Comparison of ENCODE assay signal across 8 mouse cellular contexts in the genomic region with DNA sequence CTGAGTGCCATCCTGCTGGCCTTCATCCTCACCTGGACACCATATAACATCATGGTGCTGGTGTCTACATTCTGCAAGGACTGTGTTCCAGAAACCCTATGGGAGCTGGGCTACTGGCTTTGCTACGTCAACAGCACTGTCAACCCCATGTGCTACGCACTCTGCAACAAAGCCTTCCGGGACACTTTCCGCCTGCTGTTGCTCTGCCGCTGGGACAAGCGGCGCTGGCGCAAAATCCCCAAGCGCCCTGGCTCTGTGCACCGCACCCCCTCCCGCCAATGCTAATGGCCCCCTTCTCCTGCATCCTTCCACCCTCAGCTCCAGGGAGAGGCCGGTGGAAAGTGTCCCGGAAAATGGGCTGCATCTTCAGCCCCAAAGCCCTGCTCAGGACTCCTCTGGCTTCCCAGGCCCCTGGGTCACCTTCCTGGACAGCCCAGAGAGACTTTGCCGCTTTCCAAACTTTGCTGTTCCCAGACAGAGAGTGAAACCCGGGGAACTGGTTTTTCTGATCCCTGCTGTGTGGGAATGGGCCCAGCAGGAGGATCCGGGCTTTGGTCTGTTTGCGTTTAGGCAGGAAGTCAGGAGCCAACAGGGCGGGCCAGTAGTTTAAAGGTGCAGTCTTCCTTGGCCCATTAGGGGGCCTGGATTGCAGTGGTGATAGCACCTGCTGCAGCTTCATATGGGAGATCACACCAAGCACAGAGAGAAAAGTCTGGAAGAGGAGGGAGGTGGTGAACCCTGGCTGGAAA. TPM values are rescaled to one million over a fixed set of nuclear protein-coding genes. Genes with fewer than 3 reads are reported as not detected.
DNase-seq lines count a peak whose midpoint lies in the region; ATAC-seq and TF ChIP-seq lines count a peak whose summit lies in the region.

No protein-coding gene starts in this region.

- WGBS in midbrain, embryonic 15.5 days = 30% methylated on average over 18 of the region's 18 CpGs
- WGBS in midbrain, embryonic 14.5 days = 33% methylated on average over 18 of the region's 18 CpGs
- 31% methylated on average over 18 of the region's 18 CpGs for WGBS in heart, embryonic 16.5 days
- 24% methylated on average over 16 of the region's 18 CpGs for WGBS in limb, embryonic 14.5 days
- 19% methylated on average over 18 of the region's 18 CpGs for WGBS in stomach, embryonic 16.5 days

- no peak for TF ChIP-seq POLR2A in limb, embryonic 14.5 days (IDR thresholded peaks at IDR 0.05; ENCODE audit: borderline replicate concordance, extremely low read depth, insufficient read depth, insufficient read length)

- H3K4me1 ChIP-seq in midbrain, embryonic 15.5 days = no peaks in the 10 kb centered on the region
- no peaks in the 10 kb centered on the region for H3K4me1 ChIP-seq in midbrain, embryonic 14.5 days (ENCODE audit: control insufficient read depth, insufficient read depth, low read length)
- 0 out of 2 replicates have a peak, but pooled peaks cover 3% of the 10 kb centered on the region for H3K4me1 ChIP-seq in heart, embryonic 16.5 days (ENCODE audit: control insufficient read depth, insufficient read depth, low read length)
- no peaks in the 10 kb centered on the region; the same call in 1 of the 2 replicates for H3K4me1 ChIP-seq in limb, embryonic 14.5 days (ENCODE audit: control insufficient read depth, insufficient read depth, low read length)
- peaks cover 18% of the 10 kb centered on the region for H3K4me1 ChIP-seq in stomach, embryonic 16.5 days (ENCODE audit: control insufficient read depth, insufficient read depth, low read length)

- H3K27me3 ChIP-seq in midbrain, embryonic 15.5 days (replicated peaks) = no peaks in the 10 kb centered on the region
- H3K27me3 ChIP-seq in midbrain, embryonic 14.5 days (ENCODE audit: control insufficient read depth, insufficient read depth, low read length) = no peaks in the 10 kb centered on the region
- no peaks in the 10 kb centered on the region for H3K27me3 ChIP-seq in heart, embryonic 16.5 days (ENCODE audit: control insufficient read depth, insufficient read depth, low read length)
- H3K27me3 ChIP-seq in limb, embryonic 14.5 days (ENCODE audit: control insufficient read depth, insufficient read depth, low read length) = no peaks in the 10 kb centered on the region
- no peaks in the 10 kb centered on the region for H3K27me3 ChIP-seq in stomach, embryonic 16.5 days (ENCODE audit: control insufficient read depth, insufficient read depth, low read length)

- H3K36me3 ChIP-seq in midbrain, embryonic 15.5 days (replicated peaks) = no peaks in the 10 kb centered on the region
- no peaks in the 10 kb centered on the region for H3K36me3 ChIP-seq in midbrain, embryonic 14.5 days (ENCODE audit: control insufficient read depth, insufficient read depth, low read length)
- H3K36me3 ChIP-seq in heart, embryonic 16.5 days (ENCODE audit: control insufficient read depth, insufficient read depth) = no peaks in the 10 kb centered on the region
- H3K36me3 ChIP-seq in limb, embryonic 14.5 days (ENCODE audit: control insufficient read depth, insufficient read depth, low read length) = no peaks in the 10 kb centered on the region
- no peaks in the 10 kb centered on the region for H3K36me3 ChIP-seq in stomach, embryonic 16.5 days (ENCODE audit: control insufficient read depth, insufficient read depth, low read length)

- no peak for ATAC-seq in midbrain, embryonic 15.5 days (replicated peaks)
- no peak for ATAC-seq in midbrain, embryonic 14.5 days (ENCODE audit: low FRiP score, low TSS enrichment)
- no peak; the same call in 1 of the 2 replicates for ATAC-seq in heart, embryonic 16.5 days (replicated peaks; ENCODE audit: extremely low read depth, insufficient read depth, low FRiP score)
- ATAC-seq in limb, embryonic 14.5 days (ENCODE audit: low FRiP score, low read depth) = no peak
- ATAC-seq in stomach, embryonic 16.5 days (ENCODE audit: insufficient read depth, low FRiP score) = peak; percentile 83
- no peak for ATAC-seq in erythroblast, adult 5-6 weeks (replicated peaks; ENCODE audit: low FRiP score, poor library complexity, severe bottlenecking)

- DNase-seq in midbrain, embryonic 14.5 days = no peak
- peak; percentile 42 for DNase-seq in limb, embryonic 14.5 days (ENCODE audit: low spot score)
- DNase-seq in layer of hippocampus, adult 9-10 months (ENCODE audit: low spot score) = no peak
- no peak for DNase-seq in ovary, adult 18-20 months (ENCODE audit: low spot score)

- no peak overlapping the region for H3K4me2 ChIP-seq in midbrain, embryonic 15.5 days
- no peak overlapping the region for H3K4me2 ChIP-seq in midbrain, embryonic 14.5 days (ENCODE audit: low read length)
- peak overlapping the region; percentile 42; the same call in 1 of the 2 replicates for H3K4me2 ChIP-seq in heart, embryonic 16.5 days (ENCODE audit: low read depth, low read length)
- 0 out of 2 replicates have a peak overlapping the region, but pooled peaks have one; percentile 8 for H3K4me2 ChIP-seq in limb, embryonic 14.5 days (replicated peaks; ENCODE audit: low read depth, low read length, severe bottlenecking)
- H3K4me2 ChIP-seq in stomach, embryonic 16.5 days (ENCODE audit: low read depth, low read length) = peak overlapping the region; percentile 42

- no peak overlapping the region for H3K9ac ChIP-seq in midbrain, embryonic 15.5 days
- H3K9ac ChIP-seq in midbrain, embryonic 14.5 days (replicated peaks; ENCODE audit: low read length) = no peak overlapping the region
- peak overlapping the region; percentile 12; the same call in 1 of the 2 replicates for H3K9ac ChIP-seq in heart, embryonic 16.5 days (ENCODE audit: low read length)
- H3K9ac ChIP-seq in limb, embryonic 14.5 days (ENCODE audit: low read depth, low read length, severe bottlenecking) = 0 out of 2 replicates have a peak overlapping the region, but pooled peaks have one; percentile 12
- H3K9ac ChIP-seq in stomach, embryonic 16.5 days (ENCODE audit: low read length) = peak overlapping the region; percentile 66

- H3K27ac ChIP-seq in midbrain, embryonic 15.5 days = 0 out of 2 replicates have a peak overlapping the region, but pooled peaks have one; percentile 9
- no peak overlapping the region for H3K27ac ChIP-seq in midbrain, embryonic 14.5 days (replicated peaks; ENCODE audit: low read depth, low read length)
- no peak overlapping the region for H3K27ac ChIP-seq in heart, embryonic 16.5 days (ENCODE audit: low read length)
- no peak overlapping the region for H3K27ac ChIP-seq in limb, embryonic 14.5 days (replicated peaks; ENCODE audit: low read depth, low read length)
- peak overlapping the region; percentile 93 for H3K27ac ChIP-seq in stomach, embryonic 16.5 days (ENCODE audit: low read length)

- H3K4me3 ChIP-seq in midbrain, embryonic 15.5 days = no peak overlapping the region
- H3K4me3 ChIP-seq in midbrain, embryonic 14.5 days (replicated peaks; ENCODE audit: low read depth, low read length) = no peak overlapping the region
- 0 out of 2 replicates have a peak overlapping the region, but pooled peaks have one; percentile 2 for H3K4me3 ChIP-seq in heart, embryonic 16.5 days (ENCODE audit: low read length)
- H3K4me3 ChIP-seq in limb, embryonic 14.5 days (replicated peaks; ENCODE audit: low read length) = no peak overlapping the region
- peak overlapping the region; percentile 19 for H3K4me3 ChIP-seq in stomach, embryonic 16.5 days (replicated peaks; ENCODE audit: low read length)

- no peaks in the 10 kb centered on the region for H3K9me3 ChIP-seq in midbrain, embryonic 15.5 days
- H3K9me3 ChIP-seq in midbrain, embryonic 14.5 days (ENCODE audit: control insufficient read depth, low read length) = no peaks in the 10 kb centered on the region
- no peaks in the 10 kb centered on the region for H3K9me3 ChIP-seq in heart, embryonic 16.5 days (replicated peaks; ENCODE audit: control insufficient read depth, low read length)
- H3K9me3 ChIP-seq in limb, embryonic 14.5 days (ENCODE audit: control insufficient read depth, low read length) = no peaks in the 10 kb centered on the region
- H3K9me3 ChIP-seq in stomach, embryonic 16.5 days (replicated peaks; ENCODE audit: control insufficient read depth, low read length) = no peaks in the 10 kb centered on the region

RNA-seq across cellular contexts. Expression of gene Chrm1, which starts 15.6 kb away (rescaled TPM):
- 0.81 and 0.86 TPM in 2 replicates for polyA plus RNA-seq in midbrain, embryonic 15.5 days (2015; fragmentation: Nextera tagmentation; extraction: Ambion mirVana)
- 0.19 and 0.45 TPM in 2 replicates for polyA plus RNA-seq in midbrain, embryonic 14.5 days (2014; fragmentation: Nextera tagmentation; extraction: Ambion mirVana)
- 0.09 TPM in 2 replicates for polyA plus RNA-seq in heart, embryonic 16.5 days (2015; fragmentation: Nextera tagmentation; extraction: Ambion mirVana)
- 0.62 and 1.1 TPM in 2 replicates for polyA plus RNA-seq in limb, embryonic 14.5 days (2012; rRNA removed)
- 0.36 and 0.56 TPM in 2 replicates for polyA plus RNA-seq in limb, embryonic 14.5 days (2014; fragmentation: Nextera tagmentation; extraction: Ambion mirVana)
- 1.3 and 1.9 TPM in 2 replicates for polyA plus RNA-seq in stomach, embryonic 16.5 days (2015; fragmentation: Nextera tagmentation; extraction: Ambion mirVana)
- not detected in 2 replicates for total RNA-seq in erythroblast, adult 5-6 weeks (2015; ENCODE audit: low replicate concordance)
- under 0.01 TPM in 1 of 2 replicates, not detected in the other for total RNA-seq in erythroblast, adult 5-6 weeks (2017; ENCODE audit: low replicate concordance)

RNA-seq across cellular contexts. Expression of gene Slc3a2, which starts 44.0 kb away (rescaled TPM):
- 165 and 174 TPM in 2 replicates for polyA plus RNA-seq in midbrain, embryonic 15.5 days (2015; fragmentation: Nextera tagmentation; extraction: Ambion mirVana)
- 157 TPM in 2 replicates for polyA plus RNA-seq in midbrain, embryonic 14.5 days (2014; fragmentation: Nextera tagmentation; extraction: Ambion mirVana)
- 66.4 and 68.8 TPM in 2 replicates for polyA plus RNA-seq in heart, embryonic 16.5 days (2015; fragmentation: Nextera tagmentation; extraction: Ambion mirVana)
- 111 and 123 TPM in 2 replicates for polyA plus RNA-seq in limb, embryonic 14.5 days (2012; rRNA removed)
- polyA plus RNA-seq in limb, embryonic 14.5 days (2014; fragmentation: Nextera tagmentation; extraction: Ambion mirVana) = 101 and 109 TPM in 2 replicates
- polyA plus RNA-seq in stomach, embryonic 16.5 days (2015; fragmentation: Nextera tagmentation; extraction: Ambion mirVana) = 111 and 116 TPM in 2 replicates
- 150 and 218 TPM in 2 replicates for total RNA-seq in erythroblast, adult 5-6 weeks (2015; ENCODE audit: low replicate concordance)
- total RNA-seq in erythroblast, adult 5-6 weeks (2017; ENCODE audit: low replicate concordance) = 337 and 409 TPM in 2 replicates

RNA-seq across cellular contexts. Expression of gene Wdr74, which starts 56.4 kb away (rescaled TPM):
- 100.0 and 103 TPM in 2 replicates for polyA plus RNA-seq in midbrain, embryonic 15.5 days (2015; fragmentation: Nextera tagmentation; extraction: Ambion mirVana)
- 89.1 and 95.7 TPM in 2 replicates for polyA plus RNA-seq in midbrain, embryonic 14.5 days (2014; fragmentation: Nextera tagmentation; extraction: Ambion mirVana)
- 53.5 and 54.9 TPM in 2 replicates for polyA plus RNA-seq in heart, embryonic 16.5 days (2015; fragmentation: Nextera tagmentation; extraction: Ambion mirVana)
- 66.4 and 66.6 TPM in 2 replicates for polyA plus RNA-seq in limb, embryonic 14.5 days (2012; rRNA removed)
- 85.5 and 87.2 TPM in 2 replicates for polyA plus RNA-seq in limb, embryonic 14.5 days (2014; fragmentation: Nextera tagmentation; extraction: Ambion mirVana)
- polyA plus RNA-seq in stomach, embryonic 16.5 days (2015; fragmentation: Nextera tagmentation; extraction: Ambion mirVana) = 83.0 and 83.5 TPM in 2 replicates
- total RNA-seq in erythroblast, adult 5-6 weeks (2015; ENCODE audit: low replicate concordance) = 7.9 and 61.9 TPM in 2 replicates
- 15.3 and 18.3 TPM in 2 replicates for total RNA-seq in erythroblast, adult 5-6 weeks (2017; ENCODE audit: low replicate concordance)

Comparison
In these comparisons a context has a peak if more than half of its experiments do, and no peak if none do; other contexts are left out.
1. H3K27ac ChIP-seq: peak in midbrain, embryonic 15.5 days (single experiment) and stomach, embryonic 16.5 days (single experiment); none in midbrain, embryonic 14.5 days (single experiment), heart, embryonic 16.5 days (single experiment) and limb, embryonic 14.5 days (single experiment).
2. H3K4me2 ChIP-seq: peak in heart, embryonic 16.5 days (single experiment), limb, embryonic 14.5 days (single experiment) and stomach, embryonic 16.5 days (single experiment); none in midbrain, embryonic 15.5 days (single experiment) and midbrain, embryonic 14.5 days (single experiment).
3. H3K4me3 ChIP-seq: peak in heart, embryonic 16.5 days (single experiment) and stomach, embryonic 16.5 days (single experiment); none in midbrain, embryonic 15.5 days (single experiment), midbrain, embryonic 14.5 days (single experiment) and limb, embryonic 14.5 days (single experiment).
4. H3K9ac ChIP-seq: peak in heart, embryonic 16.5 days (single experiment), limb, embryonic 14.5 days (single experiment) and stomach, embryonic 16.5 days (single experiment); none in midbrain, embryonic 15.5 days (single experiment) and midbrain, embryonic 14.5 days (single experiment).